8 mouse cellular contexts compared by ENCODE assay signal in genomic region chr9:122109553-122110225, GRCm38 (mm10). TPM values are rescaled to one million over a fixed set of nuclear protein-coding genes. Genes with fewer than 3 reads are reported as not detected.
DNase-seq lines count a peak whose midpoint lies in the region; ATAC-seq and TF ChIP-seq lines count a peak whose summit lies in the region.

No protein-coding gene starts in this region.

- no peak overlapping the region; the same call in 1 of the 2 replicates for H3K27ac ChIP-seq in kidney, embryonic 14.5 days (ENCODE audit: low read depth, low read length)
- peak overlapping the region; percentile 85 for H3K27ac ChIP-seq in heart, adult 2 months
- peak overlapping the region; percentile 76 for H3K27ac ChIP-seq in kidney, embryonic 15.5 days

- H3K9me3 ChIP-seq in kidney, embryonic 14.5 days (ENCODE audit: control insufficient read depth, low read length): no peaks in the 10 kb centered on the region
- no peaks in the 10 kb centered on the region for H3K9me3 ChIP-seq in kidney, embryonic 15.5 days (replicated peaks)

- TF ChIP-seq EP300 in heart, adult 2 months (IDR thresholded peaks at IDR 0.05; ENCODE audit: insufficient read depth, low read depth, low read length): peak; percentile 75; the same call in 1 of the 2 replicates

- ATAC-seq in kidney, embryonic 14.5 days (ENCODE audit: low FRiP score, low TSS enrichment): no peak
- ATAC-seq in kidney, embryonic 15.5 days (replicated peaks; ENCODE audit: low FRiP score): no peak
- peak; percentile 49 for ATAC-seq in megakaryocyte progenitor cell, adult 5-6 weeks (replicated peaks; ENCODE audit: poor library complexity)

- no peak for TF ChIP-seq CTCF in heart, adult 2 months (IDR thresholded peaks at IDR 0.05)

- no peak overlapping the region for H3K4me3 ChIP-seq in kidney, embryonic 14.5 days (ENCODE audit: low read length)
- peak overlapping the region; percentile 13; the same call in 1 of the 2 replicates for H3K4me3 ChIP-seq in heart, adult 2 months
- H3K4me3 ChIP-seq in kidney, embryonic 15.5 days (replicated peaks): no peak overlapping the region

- H3K9ac ChIP-seq in kidney, embryonic 14.5 days (ENCODE audit: low read depth, low read length): no peak overlapping the region
- peak overlapping the region; percentile 31 for H3K9ac ChIP-seq in heart, adult 2 months (ENCODE audit: low read depth, low read length)
- H3K9ac ChIP-seq in kidney, embryonic 15.5 days: no peak overlapping the region

- WGBS in kidney, embryonic 14.5 days: 58% methylated on average over 8 of the region's 8 CpGs
- WGBS in heart, adult 2 months: 22% methylated on average over 8 of the region's 8 CpGs
- 62% methylated on average over 8 of the region's 8 CpGs for WGBS in kidney, embryonic 15.5 days

- intact Hi-C loops in heart, adult 2 months (cut with DNase I): loop anchor here (1.0 to 2.0 kb wide), 3 partner anchors 24 to 82 kb away; no protein-coding TSS in a partner anchor

- H3K4me2 ChIP-seq in kidney, embryonic 14.5 days (replicated peaks; ENCODE audit: low read depth, low read length): no peak overlapping the region
- no peak overlapping the region for H3K4me2 ChIP-seq in kidney, embryonic 15.5 days

- peak; percentile 65 for DNase-seq in kidney, adult 11 months
- peak; percentile 35 for DNase-seq in adrenal gland, postnatal 25 days
- peak; percentile 81 to 88 for DNase-seq in heart, adult 2 months
- no peak for DNase-seq in frontal cortex, adult 2 months (ENCODE audit: extremely low spot score in 1 of 2, low spot score in 1 of 2)
- no peak for DNase-seq in c-Kit-positive CD71-positive TER-119-positive erythroid progenitor cells, embryonic 14.5 days (ENCODE audit: low spot score)

- H3K79me2 ChIP-seq in heart, adult 2 months (replicated peaks; ENCODE audit: control insufficient read depth, insufficient read depth, low read length): no peaks in the 10 kb centered on the region

- H3K36me3 ChIP-seq in kidney, embryonic 14.5 days (ENCODE audit: control insufficient read depth, insufficient read depth, low read length): no peaks in the 10 kb centered on the region
- H3K36me3 ChIP-seq in heart, adult 2 months (ENCODE audit: control insufficient read depth, insufficient read depth, low read length): peaks cover 3% of the 10 kb centered on the region; the same call in 1 of the 2 replicates
- H3K36me3 ChIP-seq in kidney, embryonic 15.5 days: no peaks in the 10 kb centered on the region

- peak; percentile 69; the same call in 1 of the 2 replicates for TF ChIP-seq POLR2A in heart, adult 2 months (IDR thresholded peaks at IDR 0.05; ENCODE audit: insufficient read depth, low read depth, low read length)

- no peaks in the 10 kb centered on the region for H3K27me3 ChIP-seq in kidney, embryonic 14.5 days (ENCODE audit: control insufficient read depth, insufficient read depth, low read length)
- no peaks in the 10 kb centered on the region for H3K27me3 ChIP-seq in heart, adult 2 months (ENCODE audit: control insufficient read depth, insufficient read depth, low read length)
- no peaks in the 10 kb centered on the region for H3K27me3 ChIP-seq in kidney, embryonic 15.5 days

- H3K4me1 ChIP-seq in kidney, embryonic 14.5 days (ENCODE audit: control insufficient read depth, insufficient read depth, low read length): no peaks in the 10 kb centered on the region
- peaks cover 24% of the 10 kb centered on the region for H3K4me1 ChIP-seq in heart, adult 2 months (ENCODE audit: control insufficient read depth, insufficient read depth, low read length)
- 0 out of 2 replicates have a peak, but pooled peaks cover 3% of the 10 kb centered on the region for H3K4me1 ChIP-seq in kidney, embryonic 15.5 days

RNA-seq across cellular contexts. Expression of gene Snrk, which starts 7.4 kb away (rescaled TPM):
- 22.5 and 41.1 TPM in 2 replicates for polyA plus RNA-seq in kidney, embryonic 14.5 days (2014; fragmentation: Nextera tagmentation; extraction: Ambion mirVana)
- total RNA-seq in adrenal gland, postnatal 25 days (2021): 177 and 190 TPM in 2 replicates
- 100 to 1,000 TPM; 142 to 163 TPM for total RNA-seq in heart, adult 2 months (2021)
- 68.0 and 89.8 TPM in 2 replicates for polyA plus RNA-seq in heart, adult 2 months (2012; rRNA removed)
- 59.8 and 62.7 TPM in 2 replicates for polyA plus RNA-seq in kidney, embryonic 15.5 days (2015; fragmentation: Nextera tagmentation; extraction: Ambion mirVana)
- 16.5 and 19.7 TPM in 2 replicates for total RNA-seq in megakaryocyte progenitor cell, adult 5-6 weeks (2015)
- total RNA-seq in megakaryocyte progenitor cell, adult 5-6 weeks (2017): 19.7 and 22.9 TPM in 2 replicates
- 121 and 123 TPM in 2 replicates for polyA plus RNA-seq in frontal cortex, adult 2 months (2012; rRNA removed)

Comparison
In these comparisons a context has a peak if more than half of its experiments do, and no peak if none do; other contexts are left out.
1. DNase-seq: peak in kidney, adult 11 months (single experiment), adrenal gland, postnatal 25 days (single experiment) and heart, adult 2 months (2 of 2); none in frontal cortex, adult 2 months (0 of 2) and c-Kit-positive CD71-positive TER-119-positive erythroid progenitor cells, embryonic 14.5 days (single experiment).